20 mouse cellular contexts compared by ENCODE assay signal in the genomic region with DNA sequence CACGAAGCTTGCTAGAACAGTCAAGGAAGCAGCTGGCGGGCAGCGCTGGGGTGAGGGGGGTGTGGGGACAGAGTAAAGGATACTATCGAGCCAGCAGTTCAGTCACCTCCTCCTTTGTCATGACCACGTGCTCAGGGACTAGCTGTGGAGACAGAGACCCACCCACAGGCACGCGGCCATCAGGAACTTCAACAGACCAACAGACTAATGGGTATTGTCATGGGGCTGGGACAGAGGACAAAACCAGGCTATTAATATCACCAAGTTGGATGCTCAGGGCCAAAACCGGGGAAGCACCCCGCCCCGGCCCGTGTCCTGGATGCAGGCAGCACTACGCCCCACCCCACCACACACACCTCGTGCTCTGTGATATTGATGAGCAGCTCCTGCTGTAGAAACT. TPM values are rescaled to one million over a fixed set of nuclear protein-coding genes. Genes with fewer than 3 reads are reported as not detected.
DNase-seq lines count a peak whose midpoint lies in the region; ATAC-seq lines count a peak whose summit lies in the region.
"Had no signal": no experiment of that assay in that cellular context is flagged by ENCODE, and none has a peak within 500 bp of the region (broad histone marks: within the 10 kb centered on the region; RNA-seq: fewer than 3 reads in every experiment).

No protein-coding gene starts in this region.

- H3K27ac ChIP-seq in hindbrain, embryonic 12.5 days, result no peak overlapping the region
- no peak overlapping the region for H3K27ac ChIP-seq in hindbrain, embryonic 11.5 days (ENCODE audit: low read depth, low read length)
- H3K27ac ChIP-seq in limb, embryonic 12.5 days, result no peak overlapping the region
- H3K27ac ChIP-seq: forebrain, embryonic 15.5 days; heart, embryonic 13.5 days; kidney, postnatal 0 days; layer of hippocampus, adult 2 months; limb, embryonic 15.5 days had no signal

- H3K4me3 ChIP-seq in hindbrain, embryonic 12.5 days, result no peak overlapping the region
- no peak overlapping the region for H3K4me3 ChIP-seq in hindbrain, embryonic 11.5 days (ENCODE audit: low read depth, low read length)
- peak overlapping the region; percentile 64 for H3K4me3 ChIP-seq in megakaryocyte, embryonic 14.5 days (replicated peaks)
- no peak overlapping the region for H3K4me3 ChIP-seq in limb, embryonic 12.5 days (replicated peaks)
- H3K4me3 ChIP-seq: forebrain, embryonic 15.5 days; heart, embryonic 13.5 days; layer of hippocampus, adult 2 months; limb, embryonic 15.5 days had no signal

- peak; percentile 45 for DNase-seq in cerebellum, adult 9-11 months
- no peak for DNase-seq in cerebellum, postnatal 10 days
- no peak for DNase-seq in hindbrain, embryonic 11.5 days (ENCODE audit: low spot score)
- no peak for DNase-seq in spleen, adult 18-20 months
- DNase-seq: adrenal gland, adult 2 months; cerebellum, adult 11 months; lung, adult 18-20 months; lung, postnatal 4 days; midbrain, embryonic 14.5 days; right cerebral cortex, postnatal 4 days had no signal

- ATAC-seq in hindbrain, embryonic 12.5 days (ENCODE audit: low FRiP score), result no peak
- no peak for ATAC-seq in hindbrain, embryonic 11.5 days (ENCODE audit: low FRiP score)
- no peak for ATAC-seq in megakaryocyte, adult 5-6 weeks (ENCODE audit: poor library complexity, severe bottlenecking)
- no peak for ATAC-seq in limb, embryonic 12.5 days (ENCODE audit: insufficient number of reproducible peaks, insufficient read depth, low FRiP score, low TSS enrichment, low read depth)
- ATAC-seq: CD4-positive, CD25-positive, alpha-beta regulatory T cell, adult 4 months; forebrain, embryonic 15.5 days had no signal

- H3K9me3 ChIP-seq in hindbrain, embryonic 12.5 days (replicated peaks), result no peaks in the 10 kb centered on the region
- H3K9me3 ChIP-seq in hindbrain, embryonic 11.5 days (ENCODE audit: control insufficient read depth, low read length), result no peaks in the 10 kb centered on the region
- H3K9me3 ChIP-seq in megakaryocyte, embryonic 14.5 days, result no peaks in the 10 kb centered on the region
- H3K9me3 ChIP-seq in limb, embryonic 12.5 days, result no peaks in the 10 kb centered on the region
- H3K9me3 ChIP-seq: forebrain, embryonic 15.5 days; heart, embryonic 13.5 days; limb, embryonic 15.5 days had no signal

- peaks cover 18% of the 10 kb centered on the region for H3K4me1 ChIP-seq in hindbrain, embryonic 12.5 days
- peaks cover 6% of the 10 kb centered on the region for H3K4me1 ChIP-seq in hindbrain, embryonic 11.5 days (replicated peaks; ENCODE audit: control insufficient read depth, insufficient read depth, low read length)
- peaks cover 86% of the 10 kb centered on the region for H3K4me1 ChIP-seq in megakaryocyte, embryonic 14.5 days
- H3K4me1 ChIP-seq in limb, embryonic 12.5 days (replicated peaks), result peaks cover 13% of the 10 kb centered on the region

- peaks cover 38% of the 10 kb centered on the region for H3K36me3 ChIP-seq in hindbrain, embryonic 12.5 days
- peaks cover 9% of the 10 kb centered on the region; the same call in 1 of the 2 replicates for H3K36me3 ChIP-seq in hindbrain, embryonic 11.5 days (ENCODE audit: control insufficient read depth, insufficient read depth, low read length)
- peaks cover 71% of the 10 kb centered on the region for H3K36me3 ChIP-seq in megakaryocyte, embryonic 14.5 days (replicated peaks; ENCODE audit: low read length)
- peaks cover 41% of the 10 kb centered on the region for H3K36me3 ChIP-seq in limb, embryonic 12.5 days

- no peak overlapping the region for H3K4me2 ChIP-seq in hindbrain, embryonic 12.5 days (replicated peaks)
- H3K4me2 ChIP-seq in hindbrain, embryonic 11.5 days (replicated peaks; ENCODE audit: low read depth, low read length), result no peak overlapping the region
- no peak overlapping the region for H3K4me2 ChIP-seq in limb, embryonic 12.5 days
- H3K4me2 ChIP-seq: forebrain, embryonic 15.5 days; heart, embryonic 13.5 days; limb, embryonic 15.5 days had no signal

- 95% methylated on average over 13 of the region's 13 CpGs for WGBS in hindbrain, embryonic 12.5 days
- 95% methylated on average over 13 of the region's 13 CpGs for WGBS in hindbrain, embryonic 11.5 days
- 94% methylated on average over 13 of the region's 13 CpGs for WGBS in limb, embryonic 12.5 days

- H3K27me3 ChIP-seq in hindbrain, embryonic 12.5 days, result no peaks in the 10 kb centered on the region
- no peaks in the 10 kb centered on the region for H3K27me3 ChIP-seq in hindbrain, embryonic 11.5 days (ENCODE audit: control insufficient read depth, insufficient read depth, low read length)
- no peaks in the 10 kb centered on the region for H3K27me3 ChIP-seq in megakaryocyte, embryonic 14.5 days (replicated peaks)
- no peaks in the 10 kb centered on the region for H3K27me3 ChIP-seq in limb, embryonic 12.5 days
- H3K27me3 ChIP-seq: forebrain, embryonic 15.5 days; heart, embryonic 13.5 days; limb, embryonic 15.5 days had no signal

- H3K9ac ChIP-seq in hindbrain, embryonic 12.5 days, result peak overlapping the region; percentile 13; the same call in 1 of the 2 replicates
- no peak overlapping the region for H3K9ac ChIP-seq in hindbrain, embryonic 11.5 days (ENCODE audit: low read depth, low read length)
- H3K9ac ChIP-seq in limb, embryonic 12.5 days (replicated peaks), result 0 out of 2 replicates have a peak overlapping the region, but pooled peaks have one; percentile 34
- H3K9ac ChIP-seq: forebrain, embryonic 15.5 days; heart, embryonic 13.5 days; limb, embryonic 15.5 days had no signal

RNA-seq across cellular contexts. Expression of a gene that starts 2.8 kb away (rescaled TPM):
- 163 and 171 TPM in 2 replicates for polyA plus RNA-seq in hindbrain, embryonic 12.5 days (2016; fragmentation: Nextera tagmentation; extraction: Ambion mirVana)
- 215 and 222 TPM in 2 replicates for polyA plus RNA-seq in hindbrain, embryonic 11.5 days (2014; fragmentation: Nextera tagmentation; extraction: Ambion mirVana)
- 147 and 260 TPM in 2 replicates for polyA plus RNA-seq in megakaryocyte, embryonic 14.5 days (2012; ENCODE audit: insufficient read depth, low replicate concordance)
- total RNA-seq in megakaryocyte, adult 5-6 weeks (2015), result 70.2 and 70.7 TPM in 2 replicates
- total RNA-seq in megakaryocyte, adult 5-6 weeks (2017), result 58.4 and 69.2 TPM in 2 replicates
- polyA plus RNA-seq in limb, embryonic 12.5 days (2016; fragmentation: Nextera tagmentation; extraction: Ambion mirVana), result 241 and 251 TPM in 2 replicates

RNA-seq across cellular contexts. Expression of a gene that starts 10.1 kb away (rescaled TPM):
- polyA plus RNA-seq in hindbrain, embryonic 12.5 days (2016; fragmentation: Nextera tagmentation; extraction: Ambion mirVana), result 449 and 484 TPM in 2 replicates
- polyA plus RNA-seq in hindbrain, embryonic 11.5 days (2014; fragmentation: Nextera tagmentation; extraction: Ambion mirVana), result 543 and 552 TPM in 2 replicates
- 3,942 and 9,172 TPM in 2 replicates for polyA plus RNA-seq in megakaryocyte, embryonic 14.5 days (2012; ENCODE audit: insufficient read depth, low replicate concordance)
- 259 and 303 TPM in 2 replicates for total RNA-seq in megakaryocyte, adult 5-6 weeks (2015)
- total RNA-seq in megakaryocyte, adult 5-6 weeks (2017), result 375 and 378 TPM in 2 replicates
- 463 and 494 TPM in 2 replicates for polyA plus RNA-seq in limb, embryonic 12.5 days (2016; fragmentation: Nextera tagmentation; extraction: Ambion mirVana)

RNA-seq across cellular contexts. Expression of a gene that starts 20.4 kb away (rescaled TPM):
- 8.7 and 8.9 TPM in 2 replicates for polyA plus RNA-seq in hindbrain, embryonic 12.5 days (2016; fragmentation: Nextera tagmentation; extraction: Ambion mirVana)
- 4.1 and 4.3 TPM in 2 replicates for polyA plus RNA-seq in hindbrain, embryonic 11.5 days (2014; fragmentation: Nextera tagmentation; extraction: Ambion mirVana)
- 375 and 477 TPM in 2 replicates for polyA plus RNA-seq in megakaryocyte, embryonic 14.5 days (2012; ENCODE audit: insufficient read depth, low replicate concordance)
- 135 and 140 TPM in 2 replicates for total RNA-seq in megakaryocyte, adult 5-6 weeks (2015)
- total RNA-seq in megakaryocyte, adult 5-6 weeks (2017), result 235 and 237 TPM in 2 replicates
- 12.5 and 12.6 TPM in 2 replicates for polyA plus RNA-seq in limb, embryonic 12.5 days (2016; fragmentation: Nextera tagmentation; extraction: Ambion mirVana)

RNA-seq across cellular contexts. Expression of a gene that starts 40.5 kb away (rescaled TPM):
- polyA plus RNA-seq in hindbrain, embryonic 12.5 days (2016; fragmentation: Nextera tagmentation; extraction: Ambion mirVana), result 6.9 and 7.7 TPM in 2 replicates
- polyA plus RNA-seq in hindbrain, embryonic 11.5 days (2014; fragmentation: Nextera tagmentation; extraction: Ambion mirVana), result 2.6 TPM in 2 replicates
- polyA plus RNA-seq in megakaryocyte, embryonic 14.5 days (2012; ENCODE audit: insufficient read depth, low replicate concordance), result 47.4 and 62.2 TPM in 2 replicates
- total RNA-seq in megakaryocyte, adult 5-6 weeks (2015), result 32.6 and 34.7 TPM in 2 replicates
- 33.6 and 37.4 TPM in 2 replicates for total RNA-seq in megakaryocyte, adult 5-6 weeks (2017)
- 2.1 and 2.3 TPM in 2 replicates for polyA plus RNA-seq in limb, embryonic 12.5 days (2016; fragmentation: Nextera tagmentation; extraction: Ambion mirVana)

RNA-seq across cellular contexts. Expression of a gene that starts 48.4 kb away (rescaled TPM):
- polyA plus RNA-seq in hindbrain, embryonic 12.5 days (2016; fragmentation: Nextera tagmentation; extraction: Ambion mirVana), result 178 and 204 TPM in 2 replicates
- 180 and 221 TPM in 2 replicates for polyA plus RNA-seq in hindbrain, embryonic 11.5 days (2014; fragmentation: Nextera tagmentation; extraction: Ambion mirVana)
- 1,011 and 1,303 TPM in 2 replicates for polyA plus RNA-seq in megakaryocyte, embryonic 14.5 days (2012; ENCODE audit: insufficient read depth, low replicate concordance)
- 174 and 175 TPM in 2 replicates for total RNA-seq in megakaryocyte, adult 5-6 weeks (2015)
- total RNA-seq in megakaryocyte, adult 5-6 weeks (2017), result 286 and 299 TPM in 2 replicates
- polyA plus RNA-seq in limb, embryonic 12.5 days (2016; fragmentation: Nextera tagmentation; extraction: Ambion mirVana), result 216 and 240 TPM in 2 replicates

Comparison
In these comparisons a context has a peak if more than half of its experiments do, and no peak if none do; other contexts are left out.
1. RNA of a gene that starts 20.4 kb away (polyA plus RNA-seq): 375 to 477 TPM in megakaryocyte, embryonic 14.5 days; 12.5 to 12.6 TPM in limb, embryonic 12.5 days, 8.7 to 8.9 TPM in hindbrain, embryonic 12.5 days and 4.1 to 4.3 TPM in hindbrain, embryonic 11.5 days; every median in the first group is over 10 times any median in the second.